ENCODE assay signal across 14 mouse cellular contexts in genomic region chr15:27487059-27487458, GRCm38 (mm10). TPM values are rescaled to one million over a fixed set of nuclear protein-coding genes. Genes with fewer than 3 reads are reported as not detected.
DNase-seq lines count a peak whose midpoint lies in the region; ATAC-seq and TF ChIP-seq lines count a peak whose summit lies in the region.
"Had no signal": no experiment of that assay in that cellular context is flagged by ENCODE, and none has a peak within 500 bp of the region (broad histone marks: within the 10 kb centered on the region; RNA-seq: fewer than 3 reads in every experiment).

No protein-coding gene starts in this region.

- H3K9me3 ChIP-seq in liver, embryonic 12.5 days (replicated peaks), result no peaks in the 10 kb centered on the region
- H3K9me3 ChIP-seq in stomach, embryonic 16.5 days (replicated peaks; ENCODE audit: control insufficient read depth, low read length), result no peaks in the 10 kb centered on the region
- H3K9me3 ChIP-seq: liver, embryonic 13.5 days; midbrain, embryonic 12.5 days had no signal

- TF ChIP-seq EP300 in heart, adult 2 months (IDR thresholded peaks at IDR 0.05; ENCODE audit: insufficient read depth, low read depth, low read length), result no peak

- peaks cover 12% of the 10 kb centered on the region for H3K4me1 ChIP-seq in heart, adult 2 months (ENCODE audit: control insufficient read depth, insufficient read depth, low read length)
- H3K4me1 ChIP-seq in liver, adult 2 months (ENCODE audit: control insufficient read depth, insufficient read depth, low read length), result peaks cover 24% of the 10 kb centered on the region
- H3K4me1 ChIP-seq in liver, embryonic 12.5 days, result peaks cover 80% of the 10 kb centered on the region
- H3K4me1 ChIP-seq in thymus, adult 2 months (replicated peaks; ENCODE audit: control insufficient read depth, insufficient read depth, low read length), result 0 out of 2 replicates have a peak, but pooled peaks cover 3% of the 10 kb centered on the region
- peaks cover 31% of the 10 kb centered on the region for H3K4me1 ChIP-seq in stomach, embryonic 16.5 days (ENCODE audit: control insufficient read depth, insufficient read depth, low read length)

- ATAC-seq in liver, embryonic 12.5 days, result no peak
- ATAC-seq in stomach, embryonic 16.5 days (ENCODE audit: insufficient read depth, low FRiP score), result peak; percentile 9; the same call in 1 of the 2 replicates
- ATAC-seq: CD4-positive, CD25-positive, alpha-beta regulatory T cell, adult 4 months; Patski had no signal

- TF ChIP-seq CTCF in heart, adult 2 months (IDR thresholded peaks at IDR 0.05), result no peak
- peak; percentile 14; the same call in 1 of the 2 replicates for TF ChIP-seq CTCF in liver, adult 2 months (IDR thresholded peaks at IDR 0.05; ENCODE audit: low read depth, low read length)
- no peak for TF ChIP-seq CTCF in thymus, adult 2 months (IDR thresholded peaks at IDR 0.05; ENCODE audit: borderline replicate concordance, control insufficient read depth, extremely low read depth, insufficient read depth, low read length, poor library complexity)

- no peak overlapping the region for H3K4me3 ChIP-seq in heart, adult 2 months
- no peak overlapping the region for H3K4me3 ChIP-seq in liver, adult 2 months (ENCODE audit: insufficient read depth, low read depth, low read length)
- H3K4me3 ChIP-seq in liver, embryonic 12.5 days, result no peak overlapping the region
- H3K4me3 ChIP-seq in thymus, adult 2 months (ENCODE audit: control insufficient read depth, insufficient read depth, low read length), result no peak overlapping the region
- no peak overlapping the region for H3K4me3 ChIP-seq in stomach, embryonic 16.5 days (replicated peaks; ENCODE audit: low read length)
- H3K4me3 ChIP-seq: liver, embryonic 13.5 days; midbrain, embryonic 12.5 days had no signal

- no peaks in the 10 kb centered on the region; the same call in 1 of the 2 replicates for H3K79me2 ChIP-seq in heart, adult 2 months (replicated peaks; ENCODE audit: control insufficient read depth, insufficient read depth, low read length)
- H3K79me2 ChIP-seq in liver, adult 2 months (ENCODE audit: control insufficient read depth, insufficient read depth, low read length), result peaks cover 23% of the 10 kb centered on the region

- H3K36me3 ChIP-seq in heart, adult 2 months (ENCODE audit: control insufficient read depth, insufficient read depth, low read length), result no peaks in the 10 kb centered on the region
- H3K36me3 ChIP-seq in liver, adult 2 months (ENCODE audit: control insufficient read depth, insufficient read depth, low read length), result no peaks in the 10 kb centered on the region
- no peaks in the 10 kb centered on the region for H3K36me3 ChIP-seq in liver, embryonic 12.5 days
- H3K36me3 ChIP-seq in thymus, adult 2 months (ENCODE audit: control insufficient read depth, insufficient read depth, low read length), result no peaks in the 10 kb centered on the region
- H3K36me3 ChIP-seq in stomach, embryonic 16.5 days (ENCODE audit: control insufficient read depth, insufficient read depth, low read length), result no peaks in the 10 kb centered on the region
- H3K36me3 ChIP-seq: liver, embryonic 13.5 days; midbrain, embryonic 12.5 days had no signal

- no peaks in the 10 kb centered on the region for H3K27me3 ChIP-seq in heart, adult 2 months (ENCODE audit: control insufficient read depth, insufficient read depth, low read length)
- no peaks in the 10 kb centered on the region for H3K27me3 ChIP-seq in liver, adult 2 months (ENCODE audit: control insufficient read depth, insufficient read depth, low read length)
- peaks cover 30% of the 10 kb centered on the region; the same call in 1 of the 2 replicates for H3K27me3 ChIP-seq in liver, embryonic 12.5 days (replicated peaks)
- no peaks in the 10 kb centered on the region for H3K27me3 ChIP-seq in thymus, adult 2 months (ENCODE audit: control insufficient read depth, insufficient read depth, low read length)
- no peaks in the 10 kb centered on the region for H3K27me3 ChIP-seq in stomach, embryonic 16.5 days (ENCODE audit: control insufficient read depth, insufficient read depth, low read length)
- H3K27me3 ChIP-seq: Patski had no signal

- H3K4me2 ChIP-seq in liver, embryonic 12.5 days, result no peak overlapping the region
- H3K4me2 ChIP-seq in stomach, embryonic 16.5 days (ENCODE audit: low read depth, low read length), result peak overlapping the region; percentile 20
- H3K4me2 ChIP-seq: liver, embryonic 13.5 days; midbrain, embryonic 12.5 days had no signal

- intact Hi-C loops in heart, adult 2 months (cut with DNase I), result no loop called here

- H3K27ac ChIP-seq in heart, adult 2 months, result peak overlapping the region; percentile 73
- H3K27ac ChIP-seq in liver, adult 2 months (replicated peaks; ENCODE audit: insufficient read depth, low read depth, low read length), result no peak overlapping the region
- H3K27ac ChIP-seq in liver, embryonic 12.5 days, result no peak overlapping the region
- no peak overlapping the region for H3K27ac ChIP-seq in thymus, adult 2 months (ENCODE audit: control insufficient read depth, insufficient read depth, low read length)
- H3K27ac ChIP-seq in stomach, embryonic 16.5 days (ENCODE audit: low read length), result no peak overlapping the region; the same call in 1 of the 2 replicates
- H3K27ac ChIP-seq: liver, embryonic 13.5 days; midbrain, embryonic 12.5 days had no signal

- TF ChIP-seq POLR2A in heart, adult 2 months (IDR thresholded peaks at IDR 0.05; ENCODE audit: insufficient read depth, low read depth, low read length), result no peak
- TF ChIP-seq POLR2A in liver, adult 2 months (IDR thresholded peaks at IDR 0.05; ENCODE audit: extremely low read depth, insufficient read depth, low read length), result no peak
- no peak for TF ChIP-seq POLR2A in thymus, adult 2 months (IDR thresholded peaks at IDR 0.05; ENCODE audit: control insufficient read depth, extremely low read depth, insufficient read depth, low read length, poor library complexity)

- WGBS in heart, adult 2 months, result 65% methylated on average over 8 of the region's 8 CpGs
- 20% methylated on average over 8 of the region's 8 CpGs for WGBS in liver, adult 2 months
- 67% methylated on average over 8 of the region's 8 CpGs for WGBS in liver, embryonic 12.5 days (ENCODE audit: insufficient replicate concordance)
- WGBS in thymus, adult 2 months, result 44% methylated on average over 8 of the region's 8 CpGs
- 34% methylated on average over 8 of the region's 8 CpGs for WGBS in stomach, embryonic 16.5 days

- DNase-seq in heart, adult 2 months, result no peak
- no peak for DNase-seq in heart, adult 8-10 months (ENCODE audit: low spot score)
- DNase-seq in liver, adult 2 months (ENCODE audit: extremely low read depth, low read depth, low spot score), result no peak
- DNase-seq in thymus, postnatal 25 days, result peak; percentile 10
- DNase-seq in thymus, adult 2 months, result no peak
- DNase-seq in gastrocnemius, postnatal 4 days (ENCODE audit: low spot score in 2 of 2), result no peak
- DNase-seq: adrenal gland, adult 2 months; kidney, postnatal 10 days; liver, embryonic 13.5 days had no signal

- H3K9ac ChIP-seq in heart, adult 2 months (ENCODE audit: low read depth, low read length), result no peak overlapping the region; the same call in 1 of the 2 replicates
- 0 out of 2 replicates have a peak overlapping the region, but pooled peaks have one; percentile 15 for H3K9ac ChIP-seq in liver, adult 2 months (ENCODE audit: low read depth, low read length)
- no peak overlapping the region for H3K9ac ChIP-seq in liver, embryonic 12.5 days
- no peak overlapping the region for H3K9ac ChIP-seq in stomach, embryonic 16.5 days (ENCODE audit: low read length)
- H3K9ac ChIP-seq: liver, embryonic 13.5 days; midbrain, embryonic 12.5 days had no signal

RNA-seq across cellular contexts. Expression of gene Ank, which starts 20.6 kb away (rescaled TPM):
- total RNA-seq in heart, adult 2 months (2021), result 100 to 1,000 TPM; 196 to 225 TPM
- polyA plus RNA-seq in heart, adult 2 months (2012; rRNA removed), result 176 and 318 TPM in 2 replicates
- total RNA-seq in heart, adult 8-10 months (2022), result 100 to 1,000 TPM; 216 to 229 (median 226) TPM
- 12.3 and 12.6 TPM in 2 replicates for total RNA-seq in liver, adult 2 months (2014; rRNA removed)
- polyA plus RNA-seq in liver, adult 2 months (2012; rRNA removed), result 22.6 and 25.3 TPM in 2 replicates
- polyA plus RNA-seq in liver, embryonic 12.5 days (2016; fragmentation: Nextera tagmentation; extraction: Ambion mirVana), result 13.6 and 14.2 TPM in 2 replicates
- polyA plus RNA-seq in thymus, adult 2 months (2012; rRNA removed), result 14.4 and 21.5 TPM in 2 replicates
- polyA plus RNA-seq in stomach, embryonic 16.5 days (2015; fragmentation: Nextera tagmentation; extraction: Ambion mirVana), result 7.4 and 8.2 TPM in 2 replicates
- 10 to 100 TPM; 21.5 to 26.0 TPM for total RNA-seq in gastrocnemius, postnatal 4 days (2021)
